Mouse (Mus musculus) embryonic facial prominence, embryonic 10.5 days (tissue): ENCODE measurements around the gene Stmn1. TPM values are rescaled to one million over a fixed set of nuclear protein-coding genes. Genes with fewer than 3 reads are reported as not detected.

Experiments used
- DNase-seq: peaks from one replicate; pipeline ENCODE4 v3.0.0-alpha.2; 2017; ENCODE audit warnings: low spot score
- H3K27ac ChIP-seq: fragments of 300-500 bp; sonication (generic); replicated peaks from 2 replicates; pipeline ENCODE4 v1.5.1; 2016; ENCODE audit warnings: mild to moderate bottlenecking
- H3K27me3 ChIP-seq: fragments of 300-500 bp; sonication (generic); replicated peaks from 2 replicates; pipeline ENCODE4 v1.6.1; 2016; ENCODE audit warnings: low read depth, mild to moderate bottlenecking; ENCODE audit not compliant: poor library complexity, severe bottlenecking
- H3K36me3 ChIP-seq: fragments of 300-500 bp; sonication (generic); replicated peaks from 2 replicates; pipeline ENCODE4 v1.6.1; 2016; ENCODE audit warnings: mild to moderate bottlenecking, moderate library complexity
- H3K4me1 ChIP-seq: fragments of 300-500 bp; sonication (generic); 2 replicates; pipeline ENCODE4 v1.6.1; 2016
- H3K4me3 ChIP-seq: fragments of 300-500 bp; sonication (generic); 2 replicates; pipeline ENCODE4 v1.5.1; 2016; ENCODE audit warnings: mild to moderate bottlenecking, moderate library complexity
- H3K9me3 ChIP-seq: fragments of 300-500 bp; sonication (generic); 2 replicates; pipeline ENCODE4 v1.6.1; 2016; ENCODE audit warnings: mild to moderate bottlenecking
- WGBS: fragments of 180-500 bp; shearing (Covaris S2); methylation state at CpG from one replicate; pipeline ENCODE4 v1.1.7; 2016; 5-methylcytosine and 5-hydroxymethylcytosine counted together
- polyA plus RNA-seq: library from polyadenylated mRNA; unstranded; fragments of >200 nt; fragmentation: Nextera tagmentation; extraction: Ambion mirVana; gene quantifications from 2 replicates; pipeline ENCODE4 v1.2.1, GENCODE M21; 2016

The Stmn1 gene
- polyA plus RNA-seq, 1 experiment from 2014 or later, result 2,556 TPM

DNA sequence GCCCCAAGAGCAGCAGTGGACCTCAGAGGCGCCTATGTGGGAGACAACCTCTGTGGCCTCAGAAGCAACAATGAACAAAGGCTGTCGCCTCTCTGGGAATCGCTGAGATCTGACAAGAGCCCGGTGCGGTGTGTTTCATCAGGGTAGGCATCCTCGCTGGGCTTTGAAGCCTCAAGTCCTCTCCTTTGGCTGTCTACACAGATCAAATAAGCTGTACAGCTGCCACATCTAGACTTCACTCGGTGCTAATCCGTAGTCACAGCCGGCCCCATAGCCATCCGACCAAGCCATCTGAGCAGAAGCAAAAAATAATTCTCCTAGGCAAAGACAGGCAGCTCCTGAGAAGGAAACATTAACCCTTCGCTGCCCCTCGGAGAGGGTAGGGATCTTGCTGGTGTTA, 2.3 kb upstream of the Stmn1 start:
- no peak for DNase-seq
- Histone ChIP-seq H3K27me3 (peaks cover 23% of the 10 kb centered on the region), H3K4me3 (0 out of 2 replicates have a peak overlapping the region, but pooled peaks have one; percentile 13), H3K36me3 (peaks cover 5% of the 10 kb centered on the region), H3K9me3 (no peaks in the 10 kb centered on the region), H3K4me1 (peaks cover 37% of the 10 kb centered on the region), H3K27ac (peak overlapping the region; percentile 54)
- 41% methylated on average over 12 of the region's 12 CpGs for WGBS

DNA sequence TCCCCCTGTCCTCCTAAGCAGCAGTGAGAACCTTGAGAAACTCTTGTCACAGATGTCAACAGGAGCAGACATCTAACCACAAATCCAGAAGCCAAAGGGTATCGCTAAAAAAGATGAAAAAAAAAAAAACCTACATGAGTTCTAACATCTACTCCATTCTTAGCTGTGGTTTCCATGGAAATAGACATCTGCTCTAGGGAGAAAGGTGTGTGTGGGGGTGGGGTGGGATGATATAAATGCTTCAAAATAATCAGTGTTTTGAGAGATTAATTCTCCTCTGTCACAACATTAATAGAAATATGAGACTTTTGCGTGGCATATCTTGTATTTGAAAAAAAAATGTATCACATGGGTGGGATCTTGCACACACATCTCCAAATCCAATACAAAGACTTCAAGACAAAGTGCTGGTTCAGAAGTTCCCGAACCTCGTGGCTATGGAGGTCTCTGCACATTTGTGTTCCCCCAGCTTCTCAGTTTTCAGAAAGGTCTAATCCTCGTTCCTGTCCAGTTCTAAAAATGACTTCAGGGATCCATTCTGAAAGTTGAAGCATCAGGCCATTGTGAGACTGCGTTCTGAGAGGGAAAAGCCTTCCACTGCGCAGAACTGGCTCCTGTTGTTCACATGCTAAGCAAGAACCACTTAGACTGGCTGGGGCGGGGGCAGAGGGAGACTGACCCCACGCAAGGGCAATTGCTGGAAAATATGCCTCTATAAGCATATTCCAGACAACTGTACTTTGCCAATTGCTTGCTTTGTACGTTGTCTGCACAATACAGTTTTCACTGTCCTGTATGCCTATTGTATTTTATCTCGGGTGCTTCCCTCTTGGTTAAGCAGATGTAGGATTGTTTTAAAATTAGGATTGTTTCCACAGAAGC, 1.5 kb upstream of the Stmn1 start:
- Histone ChIP-seq H3K4me3 (peak overlapping the region; percentile 99), H3K4me1 (peaks cover 39% of the 10 kb centered on the region), H3K27me3 (peaks cover 23% of the 10 kb centered on the region), H3K36me3 (peaks cover 13% of the 10 kb centered on the region), H3K27ac (peak overlapping the region; percentile 99), H3K9me3 (no peaks in the 10 kb centered on the region)
- WGBS, result 68% methylated on average over 11 of the region's 11 CpGs
- DNase-seq, result no peak

DNA sequence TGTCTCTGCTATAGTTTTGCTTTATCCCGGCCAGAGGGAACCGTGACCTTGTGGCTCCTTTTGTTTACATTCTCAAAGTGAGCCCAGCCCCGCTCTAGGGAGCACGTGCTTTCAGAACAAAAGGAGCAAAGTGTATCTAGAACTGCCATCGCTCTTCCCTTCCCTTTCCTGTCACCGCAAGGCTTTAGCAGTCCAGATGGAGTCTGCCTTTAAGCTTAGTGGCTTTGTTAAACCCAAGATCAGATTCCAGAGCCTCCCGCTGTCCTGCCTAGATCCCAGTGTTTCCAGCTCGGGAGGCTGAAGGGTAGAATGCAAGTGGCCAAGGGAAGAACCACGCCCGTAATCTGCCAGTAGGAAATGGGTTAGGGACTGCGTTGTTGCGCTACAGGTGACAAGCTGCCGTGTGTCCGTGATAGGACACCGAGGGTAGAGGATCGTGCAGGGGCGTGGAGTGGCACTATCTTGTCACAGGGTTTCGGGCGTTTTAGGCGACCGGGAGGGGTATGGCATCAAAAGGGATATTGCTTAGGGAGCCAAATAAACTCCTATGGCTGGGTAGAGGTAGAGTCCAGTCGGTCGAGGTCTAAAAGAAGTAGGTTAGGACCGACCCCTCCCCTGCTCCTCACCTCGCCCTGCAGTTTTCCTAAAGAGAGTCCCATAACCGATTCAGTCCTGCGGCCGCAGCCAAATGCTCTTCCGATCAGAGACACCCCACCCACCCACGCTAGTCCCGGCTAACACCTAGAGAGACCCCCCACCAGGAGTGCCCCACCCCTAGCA, 495 bp upstream of the Stmn1 start:
- under 1% methylated on average over 31 of the region's 31 CpGs for WGBS
- Histone ChIP-seq H3K9me3 (no peaks in the 10 kb centered on the region), H3K36me3 (peaks cover 23% of the 10 kb centered on the region), H3K27me3 (peaks cover 23% of the 10 kb centered on the region), H3K27ac (peak overlapping the region; percentile 99), H3K4me1 (peaks cover 39% of the 10 kb centered on the region), H3K4me3 (peak overlapping the region; percentile 99)
- peak; percentile 57 for DNase-seq

DNA sequence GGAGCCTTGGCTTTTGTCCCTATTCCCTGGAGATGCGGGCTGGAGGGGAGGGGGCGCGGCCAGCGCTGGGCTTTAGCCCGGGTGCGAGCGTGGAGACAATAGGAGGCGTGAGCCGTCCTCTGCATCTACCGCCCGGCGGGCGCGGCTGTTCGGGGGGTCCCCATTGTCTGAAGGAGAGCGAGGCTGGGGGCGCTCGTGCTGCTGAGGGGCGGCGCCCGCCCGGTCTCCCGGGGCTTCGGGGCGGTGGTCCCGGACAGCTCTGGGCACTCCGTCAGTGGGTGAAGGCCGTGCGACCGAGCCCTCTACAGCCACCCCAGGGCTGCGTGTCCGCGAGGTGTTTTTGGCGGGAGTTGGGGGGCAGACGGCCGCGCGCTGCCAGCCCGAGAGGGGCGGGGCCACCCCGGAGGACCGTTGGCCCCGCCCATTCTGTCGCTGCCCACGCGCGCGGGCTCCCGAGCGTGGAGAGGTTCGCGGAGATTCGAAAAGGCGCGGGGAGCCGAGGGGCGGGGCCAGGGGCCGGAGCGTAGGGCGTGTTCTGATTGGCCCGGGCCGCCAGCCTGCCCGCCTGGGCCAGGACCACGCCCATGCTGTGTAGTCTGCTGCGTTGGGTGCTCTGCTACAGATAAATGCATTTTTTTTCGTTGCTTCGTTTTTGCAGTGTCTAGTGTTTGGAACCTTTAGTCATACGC, 602 bp downstream of the Stmn1 start:
- no peaks in the 10 kb centered on the region for H3K9me3 ChIP-seq
- peak; percentile 97 for DNase-seq
- peak overlapping the region; percentile 99 for H3K4me3 ChIP-seq
- H3K27ac ChIP-seq, result peak overlapping the region; percentile 99
- H3K36me3 ChIP-seq, result peaks cover 31% of the 10 kb centered on the region
- under 1% methylated on average over 68 of the region's 68 CpGs for WGBS
- peaks cover 23% of the 10 kb centered on the region for H3K27me3 ChIP-seq
- H3K4me1 ChIP-seq, result peaks cover 39% of the 10 kb centered on the region

DNA sequence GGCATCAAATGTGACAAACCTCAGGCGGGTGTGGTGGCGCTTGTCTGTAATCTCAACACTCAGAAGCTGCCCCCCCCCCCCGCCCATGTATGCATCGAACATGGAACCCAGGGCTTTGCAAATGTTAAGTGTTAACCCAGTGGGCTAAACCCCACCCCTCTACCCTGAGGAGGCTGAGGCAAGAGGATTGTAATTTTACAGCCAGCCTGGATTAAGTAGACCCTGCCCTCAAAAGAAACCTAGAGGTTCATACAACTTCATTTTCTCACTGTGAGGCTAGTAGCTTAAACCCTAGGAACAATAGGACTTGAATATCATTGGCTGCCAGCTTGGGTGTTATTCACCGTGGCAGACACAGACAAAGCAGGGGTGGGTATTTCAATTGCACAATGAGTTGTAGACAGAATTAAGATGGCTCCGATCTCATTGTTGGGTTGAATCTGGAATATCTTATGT, 1.2 kb downstream of the Stmn1 start:
- peaks cover 39% of the 10 kb centered on the region for H3K4me1 ChIP-seq
- no peaks in the 10 kb centered on the region for H3K9me3 ChIP-seq
- H3K4me3 ChIP-seq, result peak overlapping the region; percentile 99
- peak overlapping the region; percentile 99 for H3K27ac ChIP-seq
- H3K27me3 ChIP-seq, result peaks cover 23% of the 10 kb centered on the region
- DNase-seq, result peak; percentile 37
- peaks cover 37% of the 10 kb centered on the region for H3K36me3 ChIP-seq
- WGBS, result 27% methylated on average over 6 of the region's 6 CpGs

DNA sequence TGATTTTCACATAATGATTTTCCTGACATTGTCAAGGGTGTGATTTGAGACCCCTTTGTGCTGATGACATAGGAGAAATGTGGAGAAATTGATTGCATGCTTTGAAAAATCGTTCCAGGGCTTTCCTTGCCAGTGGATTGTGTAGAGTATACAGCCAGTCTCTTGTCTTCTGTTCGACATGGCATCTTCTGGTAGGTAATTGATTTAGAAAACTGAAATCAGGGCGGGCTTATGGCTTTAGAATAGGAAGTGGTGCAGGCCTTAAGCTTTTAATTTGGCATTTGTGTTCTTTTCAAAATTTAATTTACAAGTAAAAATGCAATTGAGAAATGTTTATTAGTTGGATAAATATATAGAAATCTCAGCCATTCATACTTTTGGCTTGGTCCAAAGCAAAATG, 1.9 kb downstream of the Stmn1 start:
- no peak for DNase-seq
- Histone ChIP-seq H3K9me3 (no peaks in the 10 kb centered on the region), H3K27ac (peak overlapping the region; percentile 99), H3K4me3 (peak overlapping the region; percentile 99), H3K36me3 (peaks cover 44% of the 10 kb centered on the region), H3K27me3 (peaks cover 20% of the 10 kb centered on the region), H3K4me1 (peaks cover 39% of the 10 kb centered on the region)
- WGBS, result 80% methylated on average over 3 of the region's 3 CpGs

DNA sequence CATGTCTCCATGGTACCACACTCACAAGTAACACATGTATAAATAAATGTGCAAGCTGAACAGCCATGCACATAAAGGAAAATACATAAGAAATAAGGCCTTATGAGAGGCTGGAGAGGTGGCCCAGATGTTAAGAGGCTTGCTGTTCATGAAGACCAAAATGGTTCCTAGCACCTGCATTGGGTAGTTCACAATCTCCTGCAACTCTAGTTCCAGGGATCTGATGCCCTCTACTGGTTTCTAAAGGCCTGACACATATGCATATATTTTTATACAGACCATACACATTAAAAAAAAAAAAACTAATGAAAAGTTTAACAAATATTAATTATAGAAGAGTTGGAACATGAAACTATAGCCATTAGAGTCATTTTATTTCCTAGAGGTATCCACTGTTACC, 3.3 kb downstream of the Stmn1 start:
- Histone ChIP-seq H3K36me3 (peaks cover 58% of the 10 kb centered on the region), H3K27ac (no peak overlapping the region), H3K4me1 (peaks cover 30% of the 10 kb centered on the region), H3K27me3 (peaks cover 6% of the 10 kb centered on the region; the same call in 1 of the 2 replicates), H3K9me3 (no peaks in the 10 kb centered on the region), H3K4me3 (peak overlapping the region; percentile 99; the same call in 1 of the 2 replicates)
- no peak for DNase-seq

DNA sequence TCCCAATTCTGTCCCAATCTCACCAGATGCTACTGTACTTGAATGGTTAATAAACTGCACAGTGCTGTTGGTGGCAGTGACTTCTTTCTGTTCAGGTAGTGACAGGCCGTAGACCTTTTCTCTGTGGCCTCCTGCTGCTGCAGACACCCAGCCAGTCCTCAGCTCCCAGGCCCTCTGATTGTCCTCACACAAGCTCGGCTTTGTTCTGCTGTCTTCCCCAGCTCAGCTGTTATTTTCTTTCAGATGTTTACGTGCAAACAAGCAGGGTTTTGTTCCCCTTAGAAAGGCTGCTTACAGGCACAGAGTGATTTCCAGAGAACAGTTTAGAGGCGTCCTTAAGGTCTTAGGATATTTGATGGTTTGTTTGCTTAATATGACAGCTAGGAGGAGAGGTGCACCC, 5.6 kb downstream of the Stmn1 start:
- Histone ChIP-seq H3K4me1 (peaks cover 15% of the 10 kb centered on the region), H3K36me3 (peaks cover 67% of the 10 kb centered on the region), H3K4me3 (no peak overlapping the region), H3K9me3 (no peaks in the 10 kb centered on the region), H3K27ac (no peak overlapping the region), H3K27me3 (no peaks in the 10 kb centered on the region)
- 62% methylated on average over 4 of the region's 4 CpGs for WGBS
- no peak for DNase-seq

DNA sequence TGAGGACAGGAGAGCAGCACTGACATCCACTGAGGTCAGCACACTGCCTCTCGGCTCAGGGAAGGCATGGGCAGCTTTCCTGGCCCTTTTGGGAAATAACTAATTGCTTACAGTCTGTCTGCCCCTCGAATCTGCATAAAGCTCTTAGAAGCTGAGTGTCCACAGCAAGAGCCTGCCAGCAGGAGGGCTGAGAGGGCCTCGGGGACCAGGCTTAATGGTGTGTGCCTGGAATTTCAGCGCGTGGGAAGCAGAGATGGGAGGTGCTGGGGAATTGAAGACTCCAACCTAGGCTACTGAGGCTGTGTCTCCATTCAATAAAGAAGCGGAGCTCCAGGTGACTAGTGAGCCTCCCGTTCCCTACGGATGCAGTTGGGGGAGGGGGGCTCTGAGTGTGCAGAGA, 6.1 kb downstream of the Stmn1 start:
- DNase-seq, result no peak
- Histone ChIP-seq H3K9me3 (no peaks in the 10 kb centered on the region), H3K27ac (no peak overlapping the region), H3K36me3 (peaks cover 67% of the 10 kb centered on the region), H3K4me1 (peaks cover 14% of the 10 kb centered on the region), H3K27me3 (no peaks in the 10 kb centered on the region), H3K4me3 (no peak overlapping the region)
- WGBS, result 59% methylated on average over 8 of the region's 8 CpGs

DNA sequence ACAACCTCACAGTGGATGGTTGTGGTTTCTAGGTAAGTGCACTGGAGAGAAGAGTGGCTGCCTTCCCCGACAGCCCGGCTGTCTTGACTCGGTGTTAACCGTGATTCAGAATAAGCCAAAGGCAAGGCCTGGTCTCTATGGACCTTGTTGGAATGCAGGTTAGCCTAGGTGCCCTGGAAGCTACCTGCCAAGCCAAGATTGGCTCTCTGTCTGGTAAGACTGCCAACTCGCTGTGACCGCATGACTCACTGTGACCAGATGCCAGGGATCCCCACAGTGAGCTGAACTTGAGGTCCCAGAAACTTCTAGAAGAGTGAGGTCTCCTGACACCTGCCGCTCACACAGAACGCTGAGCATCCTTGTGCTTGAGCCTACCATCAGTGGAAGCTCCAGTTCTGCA, 8.8 kb downstream of the Stmn1 start:
- Histone ChIP-seq H3K9me3 (no peaks in the 10 kb centered on the region), H3K27me3 (no peaks in the 10 kb centered on the region; the same call in 1 of the 2 replicates), H3K4me3 (no peak overlapping the region), H3K27ac (no peak overlapping the region), H3K36me3 (peaks cover 52% of the 10 kb centered on the region), H3K4me1 (no peaks in the 10 kb centered on the region)
- no peak for DNase-seq
- 92% methylated on average over 8 of the region's 8 CpGs for WGBS

DNA sequence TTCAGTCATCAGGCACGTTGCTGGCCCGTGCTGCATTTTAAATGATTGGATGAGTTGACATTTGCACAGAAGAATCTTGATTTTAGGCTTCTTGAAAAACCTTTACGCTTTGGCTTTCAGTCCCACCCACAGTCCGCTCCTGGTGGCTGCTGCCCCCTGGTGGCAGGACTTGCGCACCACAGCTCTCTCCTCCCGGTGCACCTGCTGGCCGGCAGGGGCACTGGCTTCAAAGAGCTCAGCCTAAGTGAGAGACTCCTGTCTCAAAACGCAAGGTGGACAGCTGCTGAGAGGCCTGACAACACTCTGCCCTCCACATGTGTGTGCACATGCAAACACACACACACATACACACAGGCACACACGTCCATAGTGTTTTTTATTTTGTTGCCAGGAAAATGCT, 9.9 kb downstream of the Stmn1 start:
- Histone ChIP-seq H3K4me1 (no peaks in the 10 kb centered on the region), H3K9me3 (no peaks in the 10 kb centered on the region), H3K36me3 (peaks cover 40% of the 10 kb centered on the region), H3K27me3 (peaks cover 6% of the 10 kb centered on the region), H3K4me3 (no peak overlapping the region), H3K27ac (no peak overlapping the region)
- WGBS, result 10% methylated on average over 9 of the region's 9 CpGs
- peak; percentile 91 for DNase-seq

DNA sequence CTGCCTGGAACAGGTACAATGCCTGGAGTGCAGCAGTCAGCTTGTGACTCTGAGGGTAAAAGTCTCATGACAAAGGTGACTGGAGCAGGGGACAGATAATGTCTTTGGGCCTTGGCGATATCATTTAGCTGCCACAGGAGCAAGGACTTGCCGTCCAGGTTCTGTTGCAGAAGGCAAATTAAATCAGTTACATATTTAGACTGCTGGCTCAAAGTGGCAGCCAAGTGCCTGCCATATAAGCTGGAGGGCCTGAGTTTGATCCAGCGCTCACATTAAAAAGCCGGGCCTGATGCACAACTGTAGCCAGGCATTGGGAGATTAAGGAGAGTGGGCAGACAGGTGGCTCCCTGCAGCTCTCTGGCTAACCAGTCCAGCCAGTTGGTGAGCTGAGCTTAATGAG, 11.7 kb downstream of the Stmn1 start:
- WGBS, result 86% methylated on average over 4 of the region's 4 CpGs
- no peak overlapping the region for H3K27ac ChIP-seq

More for the DNA sequence above, 11.7 kb downstream of the Stmn1 start:
- Histone ChIP-seq H3K4me3 (no peak overlapping the region), H3K27me3 (peaks cover 21% of the 10 kb centered on the region), H3K4me1 (peaks cover 5% of the 10 kb centered on the region), H3K9me3 (no peaks in the 10 kb centered on the region), H3K36me3 (peaks cover 25% of the 10 kb centered on the region)
- no peak for DNase-seq
